Mouse (Mus musculus) MEL (cell line): ENCODE data around the gene Fam110c. TPM values are rescaled to one million over a fixed set of nuclear protein-coding genes. Genes with fewer than 3 reads are reported as not detected.
"Not testable (repeated sequence)": the region's sequence is repeated elsewhere in the genome, so short reads cannot be mapped to it uniquely, and the experiment has no call there.

Source experiments
- DNase-seq: peaks from one replicate; pipeline ENCODE4 v3.0.0; 2011; ENCODE audit warnings: low read depth, low spot score
- H3K27ac ChIP-seq: 2 replicates; pipeline ENCODE4 v1.5.1; 2012; ENCODE audit warnings: low read depth, mild to moderate bottlenecking, control low read depth, low read length, moderate library complexity; ENCODE audit not compliant: control insufficient read depth
- H3K27me3 ChIP-seq, 2 experiments: fragments of 150-350 bp in 1 of 2; sonication (generic) in 1 of 2; 2 replicates each; pipeline ENCODE4 v1.6.1; 2012; ENCODE audit warnings: low read length in 2 of 2, mild to moderate bottlenecking in 2 of 2, improper control_type of control experiment in 1 of 2, moderate library complexity in 1 of 2; ENCODE audit not compliant: insufficient read depth in 2 of 2, control insufficient read depth in 1 of 2
- H3K36me3 ChIP-seq, 2 experiments: 2 replicates each; pipeline ENCODE4 v1.6.1; 2012 to 2014; ENCODE audit warnings: low read length in 2 of 2, improper control_type of control experiment in 1 of 2, inconsistent platforms in 1 of 2, mild to moderate bottlenecking in 1 of 2; ENCODE audit not compliant: insufficient read depth in 2 of 2, control insufficient read depth in 1 of 2
- H3K4me1 ChIP-seq, 2 experiments: fragments of 150-350 bp in 1 of 2; sonication (generic) in 1 of 2; 2 replicates each; pipeline ENCODE4 v1.6.1; 2012; ENCODE audit warnings: low read length in 2 of 2, improper control_type of control experiment in 1 of 2, mild to moderate bottlenecking in 1 of 2; ENCODE audit not compliant: insufficient read depth in 2 of 2, control insufficient read depth in 1 of 2
- H3K4me3 ChIP-seq, 2 experiments: fragments of 150-350 bp in 1 of 2; sonication (generic) in 1 of 2; 2 replicates each; pipeline ENCODE4 v1.5.1; 2012; ENCODE audit warnings: low read depth in 2 of 2, low read length in 2 of 2, mild to moderate bottlenecking in 2 of 2, moderate library complexity in 2 of 2, control low read depth in 1 of 2, improper control_type of control experiment in 1 of 2; ENCODE audit not compliant: control insufficient read depth in 1 of 2, insufficient read depth in 1 of 2
- H3K79me2 ChIP-seq: 2 replicates; pipeline ENCODE4 v1.6.1; 2012; ENCODE audit warnings: mild to moderate bottlenecking, low read length, moderate library complexity; ENCODE audit not compliant: control insufficient read depth, poor library complexity, insufficient read depth
- H3K9ac ChIP-seq: 2 replicates; pipeline ENCODE4 v1.6.1; 2012; ENCODE audit warnings: low read depth, mild to moderate bottlenecking, control low read depth, low read length, moderate library complexity; ENCODE audit not compliant: control insufficient read depth, poor library complexity, severe bottlenecking
- H3K9me3 ChIP-seq: fragments of 150-350 bp; sonication (generic); replicated peaks from 2 replicates; pipeline ENCODE4 v1.6.1; 2012; ENCODE audit warnings: mild to moderate bottlenecking, low read length, improper control_type of control experiment, moderate library complexity; ENCODE audit not compliant: insufficient read depth
- BHLHE40 ChIP-seq: IDR thresholded peaks from 2 replicates; pipeline ENCODE4 v1.6.1; 2012; ENCODE audit warnings: low read depth, mild to moderate bottlenecking, inconsistent platforms, low read length, improper control_type of control experiment, borderline replicate concordance
- ETS1 ChIP-seq: IDR thresholded peaks from 2 replicates; pipeline ENCODE4 v1.6.1; 2012; ENCODE audit warnings: low read depth, mild to moderate bottlenecking, inconsistent platforms, low read length, improper control_type of control experiment, moderate library complexity
- MEF2A ChIP-seq: IDR thresholded peaks from 2 replicates; pipeline ENCODE4 v1.6.1; 2014; ENCODE audit warnings: low read depth, mild to moderate bottlenecking, inconsistent platforms, low read length, improper control_type of control experiment; ENCODE audit not compliant: poor library complexity, insufficient replicate concordance, severe bottlenecking; ENCODE audit errors: extremely low read depth
- RAD21 ChIP-seq: IDR thresholded peaks from 2 replicates; pipeline ENCODE4 v1.6.1; 2011; ENCODE audit warnings: mild to moderate bottlenecking, low read depth, low read length, improper control_type of control experiment
- SIN3A ChIP-seq: IDR thresholded peaks from 2 replicates; pipeline ENCODE4 v1.6.1; 2012; ENCODE audit warnings: low read length, improper control_type of control experiment, inconsistent platforms
- SMC3 ChIP-seq: IDR thresholded peaks from 2 replicates; pipeline ENCODE4 v1.6.1; 2011; ENCODE audit warnings: low read depth, low read length, improper control_type of control experiment
- TAL1 ChIP-seq: IDR thresholded peaks from 2 replicates; pipeline ENCODE4 v1.6.1; 2012; ENCODE audit warnings: mild to moderate bottlenecking, inconsistent platforms, low read length, moderate library complexity, mixed read lengths
- USF1 ChIP-seq: IDR thresholded peaks from 2 replicates; pipeline ENCODE4 v1.6.1; 2014; ENCODE audit warnings: low read depth, mild to moderate bottlenecking, inconsistent platforms, low read length, improper control_type of control experiment, moderate library complexity
- polyA plus RNA-seq, 2 experiments: library from polyadenylated mRNA; stranded (reverse) in 1 of 2; unstranded in 1 of 2; fragments of >175 nt in 1 of 2; fragments of >200 nt in 1 of 2; gene quantifications; 2 replicates each; pipeline versions ENCODE4 v1.2.1 to v1.2.4; 2012; ENCODE audit warnings: low replicate concordance in 2 of 2, low read depth in 1 of 2; ENCODE audit not compliant: insufficient read length in 2 of 2, insufficient read depth in 1 of 2, missing spikeins in 1 of 2
- total RNA-seq: library from RNA; depleted of rRNA; stranded (reverse); fragments of 300-350 nt; gene quantifications from 2 replicates; pipeline ENCODE4 v1.2.3, GENCODE M21; 2012

Gene Fam110c
- total and polyA plus RNA-seq, 3 experiments = 0.04 to 0.40 TPM; not detected in 1

GRCm38 (mm10) chr12:31060245-31060644 lies 13.4 kb upstream of the Fam110c start:
- H3K4me1 ChIP-seq = peaks cover 5 to 10% of the 10 kb centered on the region in 2 experiments
- H3K79me2 ChIP-seq = no peaks in the 10 kb centered on the region
- no peak overlapping the region for H3K4me3 ChIP-seq
- TF ChIP-seq USF1 (peak; percentile 66), SIN3A (no peak), SMC3 (no peak), BHLHE40 (no peak), RAD21 (no peak)
- H3K9ac ChIP-seq = no peak overlapping the region
- DNase-seq = no peak
- H3K27me3 ChIP-seq = no peaks in the 10 kb centered on the region
- H3K36me3 ChIP-seq = peaks cover 0 to 9% of the 10 kb centered on the region in 2 experiments; a peak in 2 of 4 replicates
- H3K27ac ChIP-seq = no peak overlapping the region
- no peaks in the 10 kb centered on the region for H3K9me3 ChIP-seq

GRCm38 (mm10) chr12:31071222-31071621 lies 2.4 kb upstream of the Fam110c start:
- peaks cover 2 to 6% of the 10 kb centered on the region in 2 experiments; a peak in 3 of 4 replicates for H3K27me3 ChIP-seq
- H3K4me3 ChIP-seq = no peak overlapping the region
- H3K27ac ChIP-seq = no peak overlapping the region
- H3K9ac ChIP-seq = no peak overlapping the region
- 0 out of 4 replicates have a peak, but pooled peaks cover 0 to 2% of the 10 kb centered on the region in 2 experiments for H3K36me3 ChIP-seq
- peaks cover 0 to 6% of the 10 kb centered on the region in 2 experiments; a peak in 2 of 4 replicates for H3K4me1 ChIP-seq
- H3K9me3 ChIP-seq = no peaks in the 10 kb centered on the region
- no peak for DNase-seq
- H3K79me2 ChIP-seq = no peaks in the 10 kb centered on the region
- no peak for TF ChIP-seq ETS1
- no peak for TF ChIP-seq MEF2A

- not testable (repeated sequence) for H3K36me3 ChIP-seq, H3K27me3 ChIP-seq, H3K4me1 ChIP-seq, DNase-seq, H3K9me3 ChIP-seq, H3K27ac ChIP-seq, H3K79me2 ChIP-seq
- peak; percentile 39 for TF ChIP-seq TAL1
- peak overlapping the region; percentile 57 for H3K9ac ChIP-seq
- H3K4me3 ChIP-seq = peak overlapping the region; percentile 47 to 60
These were observed 710 bp downstream of the Fam110c start for GRCm38 (mm10) chr12:31074355-31074786.
